Mouse (Mus musculus) liver, adult 2 months (tissue): ENCODE results near the gene Mns1.

ENCODE experiments used
- CTCF ChIP-seq: fragments of 200-500 bp; IDR thresholded peaks from 2 replicates; pipeline ENCODE4 v1.5.1; 2011; ENCODE audit warnings: low read depth, low read length, control low read depth
- POLR2A ChIP-seq: fragments of 200-500 bp; IDR thresholded peaks from 2 replicates; pipeline ENCODE4 v1.6.1; 2011; ENCODE audit warnings: low read length, control low read depth; ENCODE audit not compliant: insufficient read depth; ENCODE audit errors: extremely low read depth

- TF ChIP-seq CTCF, result no peak
- TF ChIP-seq POLR2A, result no peak
These were observed 51.3 kb downstream of the Mns1 start for GRCm38 (mm10) chr9:72489131-72489530.
